Mouse (Mus musculus) bone marrow, adult 2 months (tissue): ENCODE results near the gene Pop5. TPM values are rescaled to one million over a fixed set of nuclear protein-coding genes. Genes with fewer than 3 reads are reported as not detected.

ENCODE experiments used
- H3K27ac ChIP-seq: fragments of 200-500 bp; 2 replicates; pipeline ENCODE4 v1.5.1; 2012; ENCODE audit warnings: low read depth, mild to moderate bottlenecking, control low read depth, inconsistent platforms, low read length; ENCODE audit not compliant: control insufficient read depth, poor library complexity, insufficient read depth
- H3K4me1 ChIP-seq: fragments of 200-500 bp; 2 replicates; pipeline ENCODE4 v1.6.1; 2011; ENCODE audit warnings: low read length; ENCODE audit not compliant: control insufficient read depth, insufficient read depth
- H3K4me3 ChIP-seq: fragments of 200-500 bp; replicated peaks from 2 replicates; pipeline ENCODE3; 2011; ENCODE audit warnings: mild to moderate bottlenecking, low read depth, low read length, control low read depth; ENCODE audit not compliant: control insufficient read depth
- CTCF ChIP-seq: fragments of 200-500 bp; IDR thresholded peaks from 2 replicates; pipeline ENCODE4 v1.5.1; 2011; ENCODE audit warnings: low read length, control low read depth; ENCODE audit not compliant: control insufficient read depth, insufficient read depth
- POLR2A ChIP-seq: fragments of 200-500 bp; IDR thresholded peaks from 2 replicates; pipeline ENCODE4 v1.6.1; 2011; ENCODE audit warnings: low read depth, mild to moderate bottlenecking, control low read depth, low read length, borderline replicate concordance; ENCODE audit not compliant: control insufficient read depth
- WGBS: fragments of 180-500 bp; shearing (Covaris S2); methylation state at CpG from one replicate; pipeline ENCODE4 v1.1.7; 2018; 5-methylcytosine and 5-hydroxymethylcytosine counted together
- polyA plus RNA-seq: library from polyadenylated mRNA; stranded (reverse); fragments of >200 nt; gene quantifications from 2 replicates; pipeline ENCODE4 v1.2.4, GENCODE M21; 2011; ENCODE audit warnings: low replicate concordance; ENCODE audit not compliant: missing spikeins, insufficient read depth, insufficient read length

Pop5 gene
- polyA plus RNA-seq, 1 experiment = 96.1 TPM

GRCm38 (mm10) chr5:115238729-115239195, 3.1 kb downstream of the Pop5 start:
- 13% methylated on average over 11 of the region's 11 CpGs for WGBS
- peak overlapping the region; percentile 12 for H3K4me3 ChIP-seq
- H3K4me1 ChIP-seq = no peaks in the 10 kb centered on the region; the same call in 1 of the 2 replicates
- H3K27ac ChIP-seq = no peak overlapping the region
- no peak for TF ChIP-seq CTCF

GRCm38 (mm10) chr5:115240191-115240590, 4.6 kb downstream of the Pop5 start:
- no peak for TF ChIP-seq POLR2A
- TF ChIP-seq CTCF = no peak
- H3K4me3 ChIP-seq = no peak overlapping the region
- WGBS = 87% methylated on average over 11 of the region's 11 CpGs
- no peak overlapping the region for H3K27ac ChIP-seq
- no peaks in the 10 kb centered on the region; the same call in 1 of the 2 replicates for H3K4me1 ChIP-seq

- Histone ChIP-seq H3K27ac (no peak overlapping the region), H3K4me3 (no peak overlapping the region), H3K4me1 (no peaks in the 10 kb centered on the region)
- TF ChIP-seq POLR2A (no peak), CTCF (no peak)
- WGBS = 92% methylated on average over 1 of the region's 1 CpGs
These were observed 19.8 kb downstream of the Pop5 start for GRCm38 (mm10) chr5:115255472-115255871.

- Histone ChIP-seq H3K27ac (no peak overlapping the region), H3K4me3 (no peak overlapping the region), H3K4me1 (no peaks in the 10 kb centered on the region; the same call in 1 of the 2 replicates)
- TF ChIP-seq POLR2A (no peak), CTCF (no peak)
- WGBS = 92% methylated on average over 10 of the region's 10 CpGs
These were observed 21.4 kb downstream of the Pop5 start for GRCm38 (mm10) chr5:115256909-115257546.

- WGBS = 84% methylated on average over 6 of the region's 6 CpGs
- Histone ChIP-seq H3K27ac (no peak overlapping the region), H3K4me3 (no peak overlapping the region), H3K4me1 (peaks cover 3% of the 10 kb centered on the region; the same call in 1 of the 2 replicates)
- TF ChIP-seq CTCF (no peak), POLR2A (no peak)
These were observed 24.7 kb downstream of the Pop5 start for GRCm38 (mm10) chr5:115260356-115260755.

- TF ChIP-seq CTCF (no peak), POLR2A (no peak)
- 93% methylated on average over 8 of the region's 8 CpGs for WGBS
- H3K4me3 ChIP-seq = no peak overlapping the region
- H3K4me1 ChIP-seq = peaks cover 7% of the 10 kb centered on the region; the same call in 1 of the 2 replicates
- no peak overlapping the region for H3K27ac ChIP-seq
These were observed 25.5 kb downstream of the Pop5 start for GRCm38 (mm10) chr5:115261141-115261540.

- Histone ChIP-seq H3K27ac (no peak overlapping the region), H3K4me1 (peaks cover 12% of the 10 kb centered on the region), H3K4me3 (no peak overlapping the region)
- no peak for TF ChIP-seq POLR2A
- no peak for TF ChIP-seq CTCF
- 74% methylated on average over 1 of the region's 1 CpGs for whole genome bisulfite sequencing
These were observed 26.2 kb downstream of the Pop5 start for GRCm38 (mm10) chr5:115261880-115262279.

- Histone ChIP-seq H3K27ac (no peak overlapping the region), H3K4me1 (peaks cover 13% of the 10 kb centered on the region), H3K4me3 (no peak overlapping the region)
- 92% methylated on average over 14 of the region's 14 CpGs for WGBS
- TF ChIP-seq POLR2A (no peak), CTCF (no peak)
These were observed 27.1 kb downstream of the Pop5 start for GRCm38 (mm10) chr5:115262502-115263291.
